Mouse (Mus musculus) G1E (cell line): ENCODE results near the gene Nxt2.

Experiments
- GATA1 ChIP-seq: IDR thresholded peaks from 2 replicates; pipeline ENCODE4 v1.6.1; 2012; ENCODE audit warnings: borderline replicate concordance, low read length, inconsistent platforms, mixed read lengths
- GATA2 ChIP-seq: IDR thresholded peaks from 2 replicates; pipeline ENCODE4 v1.6.1; 2012; ENCODE audit warnings: low read depth, low read length, inconsistent platforms, borderline replicate concordance

GRCm38 (mm10) chrX:142194420-142194819, 32.1 kb upstream of the Nxt2 start:
- TF ChIP-seq GATA2 (no peak), GATA1 (no peak)
